Comparison of ENCODE assay signal across 13 mouse cellular contexts in the genomic region with DNA sequence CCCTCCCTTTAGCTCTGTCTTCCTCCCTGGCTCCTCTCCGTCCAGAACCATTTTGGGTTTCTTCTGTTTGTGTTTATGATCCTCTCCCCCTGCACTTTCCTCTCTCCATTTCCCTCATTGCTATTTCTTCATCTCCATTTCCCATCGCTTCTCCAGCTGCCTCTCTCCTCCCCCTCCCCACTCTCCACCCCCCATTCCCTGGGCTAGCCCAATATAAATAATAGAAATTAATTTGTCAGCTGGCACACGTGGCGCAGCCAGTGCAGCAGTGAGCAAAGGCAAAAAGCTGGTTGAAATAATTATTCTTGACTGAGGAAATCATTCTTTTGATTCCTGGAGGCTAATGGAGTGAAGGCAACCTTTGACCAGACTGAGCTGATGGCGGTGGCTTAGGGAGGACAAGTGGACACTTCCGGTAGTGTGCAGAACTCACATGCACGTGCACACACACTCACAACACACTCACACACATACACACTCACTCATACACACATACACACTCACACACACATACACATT. TPM values are rescaled to one million over a fixed set of nuclear protein-coding genes. Genes with fewer than 3 reads are reported as not detected.
DNase-seq lines count a peak whose midpoint lies in the region; ATAC-seq and TF ChIP-seq lines count a peak whose summit lies in the region.
"Had no signal": no experiment of that assay in that cellular context is flagged by ENCODE, and none has a peak within 500 bp of the region (broad histone marks: within the 10 kb centered on the region; RNA-seq: fewer than 3 reads in every experiment).

Gene Mdga1, minus strand, starts transcription at position 51 of the 519 bp plus-strand sequence.

- H3K4me2 ChIP-seq in hindbrain, embryonic 14.5 days (replicated peaks): no peak within 1 kb of the TSS
- H3K4me2 ChIP-seq in midbrain, embryonic 14.5 days (ENCODE audit: low read length): no peak within 1 kb of the TSS

- no peak for ATAC-seq in hindbrain, embryonic 14.5 days (ENCODE audit: low FRiP score)
- ATAC-seq in midbrain, embryonic 14.5 days (ENCODE audit: low FRiP score, low TSS enrichment): no peak
- ATAC-seq: intestine, postnatal 0 days had no signal

- no peak within 1 kb of the TSS for H3K27ac ChIP-seq in layer of hippocampus, adult 2 months
- no peak within 1 kb of the TSS for H3K27ac ChIP-seq in hindbrain, embryonic 14.5 days
- no peak within 1 kb of the TSS for H3K27ac ChIP-seq in midbrain, embryonic 14.5 days (replicated peaks; ENCODE audit: low read depth, low read length)
- H3K27ac ChIP-seq: macrophage had no signal

- 52% methylated on average over 7 of the region's 7 CpGs for WGBS in hindbrain, embryonic 14.5 days
- WGBS in midbrain, embryonic 14.5 days: 59% methylated on average over 7 of the region's 7 CpGs

- H3K4me3 ChIP-seq in layer of hippocampus, adult 2 months: no peak within 1 kb of the TSS
- H3K4me3 ChIP-seq in hindbrain, embryonic 14.5 days (replicated peaks; ENCODE audit: low read length): no peak within 1 kb of the TSS
- H3K4me3 ChIP-seq in midbrain, embryonic 14.5 days (replicated peaks; ENCODE audit: low read depth, low read length): no peak within 1 kb of the TSS

- DNase-seq in layer of hippocampus, adult 2 months (ENCODE audit: low spot score in 2 of 2): no peak
- no peak for DNase-seq in layer of hippocampus, adult 11-12 months (ENCODE audit: low spot score)
- DNase-seq in gastrocnemius, postnatal 10 days: no peak
- DNase-seq in hindbrain, embryonic 14.5 days (ENCODE audit: low spot score): no peak
- no peak for DNase-seq in midbrain, embryonic 14.5 days
- DNase-seq in cerebellum, postnatal 10 days: no peak
- DNase-seq in right cerebral cortex, postnatal 36 days (ENCODE audit: low spot score in 2 of 2): no peak
- DNase-seq: adrenal gland, postnatal 14 days; cerebellum, postnatal 25 days; liver had no signal

- no peak for TF ChIP-seq CTCF in layer of hippocampus, adult 2 months (conservative IDR thresholded peaks at IDR 0.05)

- H3K36me3 ChIP-seq in hindbrain, embryonic 14.5 days (replicated peaks; ENCODE audit: control insufficient read depth, insufficient read depth): no peaks in the 10 kb centered on the region
- no peaks in the 10 kb centered on the region for H3K36me3 ChIP-seq in midbrain, embryonic 14.5 days (ENCODE audit: control insufficient read depth, insufficient read depth, low read length)
- H3K36me3 ChIP-seq: G1E had no signal

- H3K9ac ChIP-seq in hindbrain, embryonic 14.5 days: no peak within 1 kb of the TSS
- H3K9ac ChIP-seq in midbrain, embryonic 14.5 days (replicated peaks; ENCODE audit: low read length): no peak within 1 kb of the TSS

- H3K9me3 ChIP-seq in hindbrain, embryonic 14.5 days (ENCODE audit: control insufficient read depth, low read length): no peaks in the 10 kb centered on the region
- H3K9me3 ChIP-seq in midbrain, embryonic 14.5 days (ENCODE audit: control insufficient read depth, low read length): no peaks in the 10 kb centered on the region
- H3K9me3 ChIP-seq: G1E had no signal

- no peaks in the 10 kb centered on the region for H3K27me3 ChIP-seq in hindbrain, embryonic 14.5 days (ENCODE audit: control insufficient read depth, insufficient read depth, low read length)
- H3K27me3 ChIP-seq in midbrain, embryonic 14.5 days (ENCODE audit: control insufficient read depth, insufficient read depth, low read length): no peaks in the 10 kb centered on the region

- peaks cover 10% of the 10 kb centered on the region for H3K4me1 ChIP-seq in hindbrain, embryonic 14.5 days (replicated peaks; ENCODE audit: control insufficient read depth, insufficient read depth, low read length)
- peaks cover 17% of the 10 kb centered on the region for H3K4me1 ChIP-seq in midbrain, embryonic 14.5 days (ENCODE audit: control insufficient read depth, insufficient read depth, low read length)

RNA-seq across cellular contexts. Expression of gene Mdga1, which starts in this region (rescaled TPM):
- total RNA-seq in layer of hippocampus, adult 2 months (2021): 10 to 100 TPM; 70.1 to 73.8 TPM
- total RNA-seq in gastrocnemius, postnatal 10 days (2021): 10 to 100 TPM; 62.3 to 71.8 TPM
- 17.0 and 17.6 TPM in 2 replicates for polyA plus RNA-seq in hindbrain, embryonic 14.5 days (2014; fragmentation: Nextera tagmentation; extraction: Ambion mirVana)
- polyA plus RNA-seq in midbrain, embryonic 14.5 days (2014; fragmentation: Nextera tagmentation; extraction: Ambion mirVana): 20.0 and 20.5 TPM in 2 replicates
